In genomic region chr17:54701346-54702108, GRCm38 (mm10) we compare ENCODE assay signal across 13 mouse cellular contexts.
"Had no signal": no experiment of that assay in that cellular context is flagged by ENCODE, and none has a peak within 500 bp of the region (broad histone marks: within the 10 kb centered on the region; RNA-seq: fewer than 3 reads in every experiment).

No protein-coding gene starts in this region.

- H3K4me2 ChIP-seq: kidney, embryonic 15.5 days; limb, embryonic 12.5 days; liver, embryonic 13.5 days; lung, embryonic 15.5 days; neural tube, embryonic 12.5 days had no signal

- H3K9me3 ChIP-seq: kidney, embryonic 15.5 days; limb, embryonic 12.5 days; liver, embryonic 13.5 days; lung, embryonic 15.5 days; neural tube, embryonic 12.5 days had no signal

- H3K9ac ChIP-seq: kidney, embryonic 15.5 days; limb, embryonic 12.5 days; liver, embryonic 13.5 days; liver, postnatal 0 days; lung, embryonic 15.5 days; neural tube, embryonic 12.5 days had no signal

- H3K27ac ChIP-seq: kidney, embryonic 15.5 days; limb, embryonic 12.5 days; liver, embryonic 13.5 days; lung, embryonic 15.5 days; macrophage; neural tube, embryonic 12.5 days; stomach, postnatal 0 days had no signal

- H3K27me3 ChIP-seq: kidney, embryonic 15.5 days; limb, embryonic 12.5 days; liver, embryonic 13.5 days; lung, embryonic 15.5 days; megakaryocyte, embryonic 14.5 days; neural tube, embryonic 12.5 days had no signal

- H3K36me3 ChIP-seq: kidney, embryonic 15.5 days; limb, embryonic 12.5 days; liver, embryonic 13.5 days; lung, embryonic 15.5 days; neural tube, embryonic 12.5 days had no signal

- H3K4me3 ChIP-seq: kidney, embryonic 15.5 days; limb, embryonic 12.5 days; liver, embryonic 13.5 days; lung, embryonic 15.5 days; megakaryocyte, embryonic 14.5 days; neural tube, embryonic 12.5 days had no signal

- DNase-seq: kidney, postnatal 36 days; liver; liver, embryonic 13.5 days; liver, postnatal 0 days; lung, postnatal 14 days; thymus, postnatal 4 days had no signal

- ATAC-seq: liver, postnatal 0 days had no signal

- H3K4me1 ChIP-seq: kidney, embryonic 15.5 days; limb, embryonic 12.5 days; liver, embryonic 13.5 days; lung, embryonic 15.5 days; megakaryocyte, embryonic 14.5 days; neural tube, embryonic 12.5 days had no signal
